Mouse (Mus musculus) fat pad, adult 2 months (tissue): ENCODE results near the gene Ldlrad2.
"Not testable (repeated sequence)": the region's sequence is repeated elsewhere in the genome, so short reads cannot be mapped to it uniquely, and the experiment has no call there.

Experiments
- DNase-seq: peaks from one replicate; pipeline ENCODE4 v3.0.0-alpha.2; 2011; ENCODE audit warnings: low read depth, low spot score; ENCODE audit errors: extremely low read depth

Gene Ldlrad2

GRCm38 (mm10) chr4:137574469-137574868 is at the start of gene Ldlrad2:
Ldlrad2 (minus strand) TSS chr4:137574569.
- DNase-seq = no peak

DNA sequence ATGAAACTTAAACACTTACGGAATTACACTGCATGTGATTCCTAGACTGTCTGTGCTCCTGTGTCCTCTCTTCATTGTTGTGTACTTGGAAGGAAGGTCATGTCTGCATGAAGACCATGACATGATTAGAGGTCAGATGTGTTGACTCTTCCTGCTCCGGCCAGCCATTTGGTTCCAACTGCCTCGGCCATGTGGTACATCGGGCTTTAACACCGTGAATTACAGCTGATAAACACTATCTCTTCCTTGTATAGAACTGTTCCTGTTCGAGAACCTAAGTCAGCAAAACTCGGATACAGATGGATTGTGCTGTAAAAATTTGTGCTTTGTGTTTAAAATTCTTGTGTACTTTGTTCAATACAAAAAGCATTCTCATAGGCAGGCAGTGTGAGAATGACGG is 48.5 kb upstream of the Ldlrad2 start:
- no peak for DNase-seq

DNA sequence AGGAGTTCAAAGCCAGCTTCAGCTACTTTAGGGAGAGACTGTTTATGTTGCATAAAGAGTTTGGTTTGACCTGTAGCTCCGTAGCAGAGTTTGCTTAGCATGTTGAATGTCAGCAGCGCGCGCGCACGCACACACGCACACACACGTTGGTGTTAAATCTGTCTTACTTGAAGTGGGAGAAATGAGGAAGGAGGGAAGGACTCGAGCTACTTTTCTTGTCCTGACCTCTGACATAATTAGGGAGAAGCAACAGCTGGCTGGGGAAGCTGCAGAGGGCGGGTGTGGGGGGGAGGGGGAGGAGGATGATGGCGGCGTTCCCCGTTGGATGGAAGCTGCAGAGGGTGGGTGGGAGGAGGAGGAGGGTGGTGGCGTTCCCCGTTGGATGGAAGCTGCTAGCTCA is 35.9 kb upstream of the Ldlrad2 start:
- no peak for DNase-seq

GRCm38 (mm10) chr4:137609702-137610101 is 35.3 kb upstream of the Ldlrad2 start:
- no peak for DNase-seq

- DNase-seq = no peak
Measured at GRCm38 (mm10) chr4:137609281-137609680, 34.9 kb upstream of the Ldlrad2 start.

- DNase-seq = no peak
Measured at GRCm38 (mm10) chr4:137607023-137607422, 32.7 kb upstream of the Ldlrad2 start.

DNA sequence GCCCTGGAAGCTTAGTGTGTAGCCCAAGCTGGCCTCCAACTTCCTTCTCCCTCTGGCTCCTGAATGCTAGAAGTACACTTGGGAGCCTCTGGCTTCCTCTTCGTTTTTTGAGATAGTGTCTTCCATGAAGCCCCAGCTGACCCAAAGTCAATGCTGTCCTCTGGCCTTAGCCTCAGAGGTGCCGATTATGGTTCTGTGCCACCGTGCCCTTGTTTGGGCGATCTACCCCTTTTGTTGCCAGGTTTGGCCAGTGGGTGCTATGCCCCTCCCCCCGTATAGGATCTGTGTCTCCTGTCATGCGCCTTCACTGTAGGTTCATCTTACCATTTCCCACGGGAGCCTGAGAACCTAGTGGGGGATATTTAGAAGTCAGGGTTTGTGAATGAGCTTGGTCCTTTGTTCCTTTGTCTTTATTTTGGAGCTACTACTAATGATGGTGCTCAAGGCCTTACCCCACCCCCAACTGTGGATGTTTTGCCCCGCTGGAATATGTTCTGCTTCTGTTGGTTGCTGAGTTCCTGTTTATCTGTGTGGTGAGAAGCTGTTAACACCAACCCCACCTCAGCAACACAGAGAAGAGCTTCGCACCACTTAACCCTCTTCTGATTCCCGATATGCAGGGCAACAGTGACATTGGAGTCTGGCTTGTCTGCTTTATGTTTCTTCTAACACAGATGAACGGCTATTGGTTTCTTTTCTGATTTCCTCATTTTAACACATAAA is 29.2 kb upstream of the Ldlrad2 start:
- DNase-seq = no peak

DNA sequence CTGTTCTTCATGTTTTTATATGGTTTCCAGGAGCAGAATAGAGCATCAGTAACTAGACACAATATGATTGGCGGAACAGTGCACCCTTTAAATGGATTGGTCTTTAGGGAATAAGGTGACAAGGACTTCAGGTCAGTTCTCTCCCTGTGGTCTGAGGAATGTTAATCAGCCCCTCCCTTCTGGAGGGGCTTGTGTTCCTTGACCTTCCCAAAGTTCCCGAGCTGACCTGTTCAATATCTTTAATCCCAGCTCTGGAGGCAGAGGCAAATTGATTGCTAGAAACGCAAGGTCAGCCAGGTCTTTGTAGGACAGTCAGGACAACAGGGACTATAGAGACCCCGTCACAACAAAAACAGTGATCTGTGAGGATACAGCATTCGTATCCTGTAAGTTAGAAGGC is 24.2 kb upstream of the Ldlrad2 start:
- no peak for DNase-seq

DNA sequence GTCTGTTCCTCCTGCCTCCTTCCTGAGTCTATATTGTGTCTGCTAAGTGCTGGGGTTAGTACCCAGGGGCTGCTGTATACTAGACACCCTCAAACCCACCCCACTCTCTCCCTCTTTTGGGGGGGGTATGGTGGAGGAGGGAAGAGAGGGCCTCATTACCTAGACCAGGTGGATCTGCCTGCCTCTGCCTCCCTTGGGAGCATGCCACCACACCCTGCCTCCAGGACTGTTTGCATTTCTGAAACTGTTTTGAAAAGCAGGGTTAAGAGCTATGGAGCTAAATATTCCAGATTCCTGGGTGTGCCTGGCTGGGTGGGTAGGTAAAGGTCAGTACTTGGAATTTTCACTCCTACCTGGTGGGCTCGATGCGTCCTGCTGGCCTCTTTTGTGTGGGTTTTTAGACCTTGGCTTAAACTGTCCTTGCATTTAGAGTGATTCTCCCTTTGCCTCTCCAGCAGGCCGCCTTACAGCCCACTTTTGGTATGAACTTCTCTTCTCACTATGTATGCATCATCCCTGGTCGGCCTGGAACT is 22.8 kb upstream of the Ldlrad2 start:
- DNase-seq = no peak

- peak; percentile 2 for DNase-seq
Measured at GRCm38 (mm10) chr4:137594496-137595270, 20.3 kb upstream of the Ldlrad2 start.

GRCm38 (mm10) chr4:137593601-137594495 is 19.5 kb upstream of the Ldlrad2 start, which contains the start of gene Usp48:
Usp48 (plus strand) TSS chr4:137593755.
- peak; percentile 66 for DNase-seq

- no peak for DNase-seq
Measured at GRCm38 (mm10) chr4:137590961-137591360, 16.6 kb upstream of the Ldlrad2 start.

DNA sequence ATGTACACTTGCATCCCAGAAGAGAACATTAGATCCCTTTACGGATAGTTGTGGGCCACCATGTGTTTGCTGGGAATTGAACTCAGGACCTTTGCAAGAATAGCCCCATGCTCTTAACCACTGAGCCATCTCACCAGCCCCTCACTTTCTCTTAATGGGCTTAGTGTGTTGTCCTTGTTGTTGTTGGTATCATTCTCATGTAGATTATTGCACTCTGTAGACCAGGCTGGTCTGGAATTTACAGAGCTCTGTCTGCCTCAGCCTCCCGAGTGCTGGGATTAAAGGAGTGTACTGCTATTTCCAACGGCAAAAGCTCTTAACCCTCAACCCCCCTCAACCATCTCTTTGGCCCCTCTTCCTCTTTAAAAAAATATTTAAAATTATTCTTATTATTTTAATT is 15.2 kb upstream of the Ldlrad2 start:
- DNase-seq = no peak

DNA sequence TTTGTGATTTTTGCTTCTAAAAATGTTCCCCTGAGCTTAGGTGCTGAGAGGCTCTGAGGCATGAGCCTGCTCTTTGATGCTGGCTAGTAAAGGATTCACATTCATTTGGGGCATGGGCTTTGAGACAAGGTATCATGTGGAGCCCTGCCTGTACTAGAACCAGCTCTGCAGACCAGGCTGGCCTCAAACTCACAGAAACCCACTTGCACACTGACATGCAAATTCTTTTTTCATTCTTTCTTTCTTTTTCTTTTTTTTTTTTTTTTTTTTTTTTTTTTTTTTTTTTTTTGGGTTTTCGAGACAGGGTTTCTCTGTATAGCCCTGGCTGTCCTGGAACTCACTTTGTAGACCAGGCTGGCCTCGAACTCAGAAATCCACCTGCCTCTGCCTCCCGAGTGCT is 14.7 kb upstream of the Ldlrad2 start:
- not testable (repeated sequence) for DNase-seq

DNA sequence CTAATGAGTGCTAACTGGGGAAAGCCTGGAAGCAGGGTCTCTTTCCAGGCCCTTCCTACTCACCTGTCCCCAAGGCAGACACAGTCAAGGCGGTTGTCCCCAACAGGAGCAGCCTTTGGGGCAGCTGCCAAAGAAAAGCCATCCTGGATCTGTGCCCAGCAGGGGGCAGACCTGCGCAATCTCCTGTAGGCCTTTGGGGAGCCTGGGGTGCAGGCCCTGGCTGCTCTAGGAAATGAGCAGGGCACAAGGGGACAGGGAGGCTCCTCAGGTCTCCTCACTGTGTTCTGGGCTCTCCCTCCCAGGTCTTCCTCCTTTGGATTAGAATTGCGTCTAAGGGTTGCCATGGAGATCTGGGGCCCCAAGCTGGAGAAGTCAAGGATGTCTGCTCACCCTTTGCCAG is 7.4 kb upstream of the Ldlrad2 start:
- no peak for DNase-seq

DNA sequence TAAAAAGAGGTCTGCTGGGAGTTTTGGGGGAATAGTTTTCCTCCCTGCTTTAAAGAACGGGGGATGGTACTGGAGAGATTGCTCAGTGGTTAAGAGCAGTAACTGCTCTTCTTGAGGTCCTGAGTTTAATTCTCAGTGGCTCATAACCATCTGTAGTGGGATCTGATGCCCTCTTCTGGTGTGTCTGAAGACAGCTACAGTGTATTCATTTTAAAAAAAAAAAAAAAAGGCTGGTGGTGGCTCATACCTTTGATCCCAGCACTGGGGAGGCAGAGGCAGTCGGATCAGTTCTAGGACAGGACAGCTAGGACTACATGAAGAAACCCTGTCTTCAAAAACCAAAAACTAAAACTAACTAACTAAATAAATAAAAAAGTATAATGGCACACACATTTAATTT is 5.9 kb upstream of the Ldlrad2 start:
- DNase-seq = no peak

DNA sequence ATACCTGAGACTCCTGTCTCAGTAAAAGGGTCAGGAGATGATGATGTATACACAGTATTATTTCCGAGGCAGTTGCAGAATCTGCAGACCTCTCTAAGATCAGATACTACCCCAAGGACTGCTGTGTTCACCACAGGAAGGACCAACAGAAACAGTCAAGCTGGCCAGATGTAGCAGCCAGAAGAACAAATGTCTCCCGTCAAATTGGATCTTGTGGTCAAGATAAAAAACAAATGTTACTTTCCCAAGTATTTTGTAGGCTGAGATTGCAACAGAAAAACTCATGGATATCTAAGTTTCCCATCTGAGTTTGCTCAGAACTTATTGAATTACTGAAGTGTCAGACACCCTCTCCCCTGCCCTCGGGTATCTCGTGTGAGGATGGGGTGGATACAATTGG is 5.4 kb upstream of the Ldlrad2 start:
- no peak for DNase-seq

GRCm38 (mm10) chr4:137578181-137578845 is 3.9 kb upstream of the Ldlrad2 start:
- no peak for DNase-seq

DNA sequence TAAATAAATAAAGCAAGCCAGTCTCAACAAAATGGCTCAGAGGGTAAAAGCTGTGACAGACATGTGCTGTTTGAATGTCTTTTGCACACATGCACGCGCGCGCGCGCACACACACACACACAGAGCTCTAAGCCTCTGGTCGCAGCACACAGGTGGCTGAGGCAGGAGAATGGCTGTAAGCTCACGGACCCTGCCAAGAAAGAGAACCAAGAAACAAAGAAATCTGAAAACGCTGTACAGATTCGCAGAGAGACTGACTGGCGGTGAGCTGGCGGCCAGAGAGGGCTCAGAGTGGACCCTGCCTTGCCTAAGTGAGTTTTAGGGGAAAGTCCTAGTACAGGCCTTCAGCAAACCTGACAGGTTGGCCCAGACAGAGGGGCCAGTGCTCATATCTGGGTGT is 3.1 kb upstream of the Ldlrad2 start:
- DNase-seq = no peak

- no peak for DNase-seq
Measured at GRCm38 (mm10) chr4:137569873-137570272, 4.5 kb downstream of the Ldlrad2 start.
